Mouse (Mus musculus): ENCODE results near the gene Bicc1. TPM values are rescaled to one million over a fixed set of nuclear protein-coding genes. Genes with fewer than 3 reads are reported as not detected.
"Not testable (repeated sequence)": the region's sequence is repeated elsewhere in the genome, so short reads cannot be mapped to it uniquely, and the experiment has no call there.

Bicc1 gene
- polyA plus RNA-seq, 1 experiment = 4.7 TPM

DNA sequence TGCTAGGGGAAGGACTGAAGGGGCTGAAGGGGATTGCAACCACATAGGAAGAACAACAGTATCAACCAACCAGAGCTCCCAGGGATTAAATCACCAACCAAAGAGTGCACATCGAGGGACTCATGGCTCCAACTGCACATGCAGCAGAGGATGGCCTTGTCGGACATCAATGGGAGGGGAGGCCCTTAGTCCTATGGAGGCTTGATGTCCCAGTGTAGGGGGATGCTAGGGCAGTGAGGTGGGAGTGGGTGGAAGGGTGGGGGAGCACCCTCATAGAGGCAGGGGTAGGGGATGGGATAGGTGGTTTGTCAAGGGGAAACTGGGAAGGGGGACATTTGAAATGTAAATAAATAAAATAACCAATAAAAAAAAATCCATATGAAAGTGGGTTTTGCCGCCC lies 152.5 kb downstream of the Bicc1 start:
- no peak for DNase-seq (ENCODE audit: extremely low spot score in 1 of 2, low spot score in 1 of 2)

GRCm38 (mm10) chr10:71002871-71003270 lies 156.6 kb downstream of the Bicc1 start:
- no peak for DNase-seq (ENCODE audit: extremely low spot score in 1 of 2, low spot score in 1 of 2)

DNA sequence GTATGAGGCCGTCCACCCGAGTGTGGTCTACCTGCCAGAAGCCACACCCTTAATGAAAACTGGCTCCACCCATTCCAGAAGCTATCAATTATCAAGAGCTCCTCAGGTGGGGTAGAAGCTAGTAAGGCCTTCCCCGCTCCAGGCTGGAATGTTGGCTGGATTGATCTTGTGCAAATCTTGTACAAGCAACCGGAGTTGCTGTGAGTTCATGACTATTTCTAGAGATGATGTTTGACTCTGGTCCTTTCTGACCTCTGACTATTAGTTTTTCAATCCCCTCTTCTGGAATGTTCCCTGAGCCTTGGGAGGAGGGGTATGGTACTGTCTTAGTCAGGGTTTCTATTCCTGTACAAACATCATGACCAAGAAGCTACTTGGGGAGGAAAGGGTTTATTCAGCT lies 157.3 kb downstream of the Bicc1 start:
- no peak for DNase-seq (ENCODE audit: extremely low spot score in 1 of 2, low spot score in 1 of 2)

DNA sequence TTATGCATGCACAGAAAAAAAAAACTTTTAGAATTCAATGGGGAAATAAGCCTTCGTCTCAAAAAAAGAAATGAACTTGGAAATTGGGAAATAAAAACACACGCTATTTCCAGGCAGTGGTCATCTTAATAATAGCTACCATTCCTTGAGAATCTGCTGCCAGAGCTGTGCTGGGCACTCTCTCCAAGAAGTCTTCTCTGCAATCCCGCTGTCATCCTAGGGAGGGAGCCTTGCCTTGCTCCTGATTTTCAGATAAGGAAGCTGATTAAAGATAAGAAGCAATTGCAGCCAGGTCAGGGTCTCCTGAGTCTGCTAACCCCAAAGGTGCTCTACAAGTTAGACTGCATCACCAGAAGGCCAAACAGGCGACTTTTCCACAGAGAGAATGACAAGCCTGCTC lies 161.4 kb downstream of the Bicc1 start:
- peak in 1 of 2 experiments; percentile 59 for DNase-seq (ENCODE audit: extremely low spot score in 1 of 2, low spot score in 1 of 2)

DNA sequence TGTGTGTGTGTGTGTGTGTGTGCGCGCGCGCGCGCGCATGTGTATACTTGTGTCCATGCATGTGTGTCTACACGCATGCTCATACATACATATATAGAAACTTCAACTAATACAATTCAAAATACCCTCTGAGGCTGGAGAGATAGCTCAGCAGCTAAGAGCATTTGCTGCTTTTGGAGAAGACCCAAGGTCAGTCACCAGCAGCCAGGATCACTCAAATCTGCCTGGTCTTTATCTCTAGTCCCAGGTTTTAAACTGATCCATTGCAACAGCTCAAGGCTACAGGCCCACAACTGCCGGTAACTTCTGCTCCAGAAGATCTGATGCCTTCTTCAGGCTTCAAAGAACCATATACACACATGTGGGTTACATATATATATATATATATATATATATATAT lies 163.4 kb downstream of the Bicc1 start:
- DNase-seq (ENCODE audit: extremely low spot score in 1 of 2, low spot score in 1 of 2) = no peak

- DNase-seq (ENCODE audit: extremely low spot score in 1 of 2, low spot score in 1 of 2) = no peak
These were observed 165.4 kb downstream of the Bicc1 start for GRCm38 (mm10) chr10:70994135-70994497.

DNA sequence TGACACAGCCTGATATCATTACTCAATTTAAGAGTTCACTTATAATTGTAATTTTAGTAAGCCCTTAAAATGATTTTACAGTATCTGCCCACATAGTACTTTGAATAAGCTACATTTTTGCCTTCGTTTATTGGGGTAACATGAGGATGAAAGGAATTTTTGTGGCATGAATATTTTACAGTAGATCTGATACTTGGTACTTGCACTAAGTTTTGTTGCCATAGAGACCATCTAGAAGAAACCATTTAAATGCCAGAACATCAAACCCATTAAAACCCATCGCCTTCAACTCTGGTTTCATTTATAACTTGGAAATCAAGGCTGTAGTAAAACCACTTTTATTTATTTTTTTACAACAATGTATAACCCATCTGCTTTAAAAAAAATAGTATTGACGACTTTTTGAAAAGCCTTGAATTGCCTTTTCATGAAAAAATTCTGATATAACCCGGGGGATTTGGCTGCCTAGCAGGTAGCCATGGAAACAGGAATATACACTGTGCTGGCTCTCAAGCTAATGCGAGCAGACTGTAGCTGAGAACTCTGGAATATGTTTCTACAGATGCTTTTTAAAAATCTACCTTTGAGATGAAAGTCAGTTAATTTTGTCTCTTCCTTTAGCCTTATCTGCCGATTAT lies 165.9 kb downstream of the Bicc1 start:
- DNase-seq (ENCODE audit: extremely low spot score in 1 of 2, low spot score in 1 of 2) = peak; percentile 26 to 50

DNA sequence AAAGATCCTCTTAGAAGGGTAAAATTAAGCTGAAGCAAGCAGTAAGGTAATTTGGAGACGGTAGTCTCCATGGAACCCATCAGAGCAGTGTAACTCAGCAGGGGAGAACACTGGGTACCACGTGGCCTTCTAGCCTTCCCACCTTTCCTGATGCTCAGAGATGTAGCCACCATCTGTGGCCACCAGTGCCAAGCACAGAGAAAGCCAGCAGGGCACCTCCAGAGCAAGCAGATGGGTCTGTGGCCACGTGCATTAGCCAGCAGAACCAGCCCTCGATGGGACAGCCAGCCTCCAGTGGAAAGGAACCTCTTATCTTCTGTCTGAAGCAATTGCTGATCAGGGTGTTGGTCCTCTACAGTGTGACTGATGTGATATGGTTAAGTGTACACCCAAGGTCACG lies 172.1 kb downstream of the Bicc1 start:
- no peak for DNase-seq (ENCODE audit: extremely low spot score in 1 of 2, low spot score in 1 of 2)

GRCm38 (mm10) chr10:70983036-70983670 lies 176.3 kb downstream of the Bicc1 start:
- DNase-seq (ENCODE audit: extremely low spot score in 1 of 2, low spot score in 1 of 2) = no peak

GRCm38 (mm10) chr10:70982156-70982555 lies 177.3 kb downstream of the Bicc1 start:
- no peak for DNase-seq (ENCODE audit: extremely low spot score in 1 of 2, low spot score in 1 of 2)

DNA sequence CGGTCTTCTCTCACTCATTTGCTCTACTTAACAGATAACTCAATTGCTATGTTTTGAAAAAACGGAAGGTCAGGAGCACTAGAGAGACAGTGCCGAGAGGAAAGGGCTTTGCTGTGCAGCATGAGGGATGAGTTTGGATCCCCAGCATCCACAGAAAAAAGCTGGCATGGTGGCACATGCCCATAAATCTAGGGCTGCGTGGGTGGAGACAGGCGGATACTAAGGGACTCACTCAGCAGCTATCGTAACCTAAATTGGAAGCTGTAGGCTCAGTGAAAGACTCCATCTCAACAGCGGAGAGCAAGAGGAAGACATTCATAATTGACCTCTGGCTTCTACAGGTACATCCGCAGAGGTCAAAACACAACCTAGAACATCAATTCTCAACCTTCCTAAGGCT lies 179.8 kb downstream of the Bicc1 start:
- DNase-seq (ENCODE audit: extremely low spot score in 1 of 2, low spot score in 1 of 2) = peak in 1 of 2 experiments; percentile 30

DNA sequence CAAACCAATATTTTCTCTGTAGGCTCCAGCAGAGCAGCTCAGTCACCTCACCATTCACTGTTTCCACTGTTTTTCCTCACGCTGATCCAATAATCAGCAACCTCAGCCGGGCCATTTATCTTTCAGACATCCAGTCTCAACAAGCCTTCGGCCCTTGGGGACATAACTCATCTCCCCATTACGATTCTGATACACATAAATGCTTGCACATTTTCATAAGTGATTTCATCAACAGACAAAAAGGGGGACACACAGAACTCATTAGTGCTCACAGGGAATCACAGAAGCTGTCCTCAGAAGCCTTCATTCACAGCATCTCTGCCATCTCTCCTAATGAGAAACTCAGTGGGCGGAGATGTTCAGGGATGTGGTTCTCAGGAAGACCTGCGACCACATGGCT lies 182.4 kb downstream of the Bicc1 start:
- DNase-seq (ENCODE audit: extremely low spot score in 1 of 2, low spot score in 1 of 2) = no peak

DNA sequence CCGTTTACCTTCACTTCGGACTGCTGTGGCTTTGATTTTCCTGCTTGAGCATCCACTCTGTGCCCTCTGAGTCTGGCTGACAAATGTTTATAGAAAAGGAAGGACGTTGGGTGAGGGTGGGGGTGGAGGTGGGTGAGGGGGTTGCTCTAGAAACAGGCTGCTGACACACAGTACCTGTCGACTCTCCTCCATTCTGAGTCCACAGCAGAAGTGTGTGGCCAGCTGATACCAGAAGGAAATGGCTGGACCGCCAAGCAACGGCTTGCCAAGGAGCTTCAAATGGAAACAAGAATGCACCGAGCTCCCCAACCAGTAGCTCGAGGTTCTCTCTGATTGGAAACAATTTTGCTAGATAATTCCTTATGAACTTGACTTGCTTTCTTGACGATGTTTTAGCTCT lies 182.9 kb downstream of the Bicc1 start:
- no peak for DNase-seq (ENCODE audit: extremely low spot score in 1 of 2, low spot score in 1 of 2)

DNA sequence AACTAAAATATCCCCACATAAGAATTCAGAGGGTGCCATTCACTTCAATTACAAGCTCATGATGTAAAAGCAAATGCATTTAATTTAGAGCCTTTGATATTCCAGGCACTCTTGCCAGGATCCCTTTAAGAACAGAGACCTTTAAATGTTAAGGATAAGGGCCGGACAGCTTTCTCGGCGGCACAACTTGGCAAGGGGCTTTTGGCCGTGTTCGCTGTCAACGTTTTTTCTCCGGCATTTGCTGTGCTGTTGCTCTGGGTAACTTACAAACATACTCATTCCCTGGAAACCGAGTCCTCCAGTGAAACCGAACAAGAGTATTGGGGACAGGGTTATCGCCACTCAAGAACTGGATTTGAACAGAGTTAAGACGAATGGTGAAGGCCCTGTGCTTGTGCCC lies 188.3 kb downstream of the Bicc1 start:
- DNase-seq (ENCODE audit: extremely low spot score in 1 of 2, low spot score in 1 of 2) = no peak

DNA sequence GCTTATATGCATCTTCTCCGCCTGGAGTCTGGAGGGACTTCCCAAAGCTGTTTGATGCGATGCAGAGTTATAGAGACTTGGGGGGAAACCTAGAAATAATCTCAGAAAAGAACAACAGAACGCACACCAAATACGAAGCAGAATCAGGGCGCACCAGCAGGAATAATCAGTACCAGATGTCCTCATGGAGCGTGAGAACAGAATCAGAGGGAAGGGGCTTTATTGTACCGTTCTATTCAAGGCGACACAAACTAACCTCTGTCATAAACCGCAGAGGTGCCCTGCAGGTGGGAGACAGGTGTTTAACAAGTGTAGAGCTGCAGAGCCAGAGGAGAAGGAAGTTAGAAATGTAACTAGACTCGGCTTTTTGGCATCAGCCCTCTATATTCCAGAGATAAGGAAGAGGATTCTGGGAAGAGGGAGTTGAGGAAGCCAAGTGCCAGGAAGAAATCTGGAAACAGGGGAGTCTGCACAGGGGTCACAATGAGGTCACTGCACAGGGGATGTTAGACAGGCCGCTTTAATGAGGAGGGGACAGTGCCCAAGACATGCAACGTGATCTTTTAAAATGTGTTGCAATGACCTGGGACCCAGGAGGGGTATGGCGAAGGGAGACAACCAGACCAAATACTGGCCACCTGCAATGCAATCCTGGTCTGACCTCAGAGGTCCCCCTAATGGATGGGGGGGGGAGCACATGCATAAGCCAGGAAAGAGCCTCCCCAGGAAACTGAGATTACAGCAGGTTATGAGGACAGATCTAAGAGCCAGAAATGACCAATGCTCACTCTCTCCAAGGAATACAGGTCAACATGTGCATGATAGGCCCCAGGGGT lies 190.4 kb downstream of the Bicc1 start:
- no peak for DNase-seq (ENCODE audit: extremely low spot score in 1 of 2, low spot score in 1 of 2)

DNA sequence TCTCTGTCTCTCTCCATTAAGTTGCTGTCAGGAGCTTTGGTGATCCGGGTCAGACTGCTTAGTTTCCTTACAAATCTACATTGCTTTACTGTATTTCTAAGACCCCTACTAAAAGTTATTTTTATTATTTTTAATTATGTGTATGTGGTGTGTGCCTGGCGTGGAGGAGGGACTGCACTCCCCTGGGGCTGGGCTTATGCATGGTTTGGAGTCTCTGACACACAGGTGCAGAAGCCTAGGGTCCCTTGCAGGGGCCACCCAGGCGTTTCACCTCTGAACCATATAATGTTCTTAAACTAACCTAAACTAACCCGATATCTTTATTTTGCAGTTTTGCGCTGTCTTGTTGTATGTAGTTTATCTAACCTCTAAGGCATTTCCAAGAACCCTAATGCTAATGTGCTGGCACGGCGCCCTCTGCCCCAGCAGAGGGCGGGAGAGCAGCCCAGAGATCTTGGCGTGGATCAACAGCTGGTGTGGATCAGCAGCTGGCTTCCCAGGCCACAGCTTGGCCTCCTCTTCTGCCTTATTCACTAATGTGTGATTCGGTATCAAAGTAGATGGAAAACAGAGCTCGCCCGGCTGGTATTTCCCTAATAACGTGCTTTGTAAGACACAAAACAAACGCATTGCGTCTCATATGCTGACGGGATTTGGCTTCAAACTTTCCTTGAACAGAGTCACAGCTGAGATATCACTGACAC lies 192.7 kb downstream of the Bicc1 start:
- DNase-seq (ENCODE audit: extremely low spot score in 1 of 2, low spot score in 1 of 2) = no peak

GRCm38 (mm10) chr10:70964706-70965105 lies 194.8 kb downstream of the Bicc1 start:
- no peak for DNase-seq (ENCODE audit: extremely low spot score in 1 of 2, low spot score in 1 of 2)

DNA sequence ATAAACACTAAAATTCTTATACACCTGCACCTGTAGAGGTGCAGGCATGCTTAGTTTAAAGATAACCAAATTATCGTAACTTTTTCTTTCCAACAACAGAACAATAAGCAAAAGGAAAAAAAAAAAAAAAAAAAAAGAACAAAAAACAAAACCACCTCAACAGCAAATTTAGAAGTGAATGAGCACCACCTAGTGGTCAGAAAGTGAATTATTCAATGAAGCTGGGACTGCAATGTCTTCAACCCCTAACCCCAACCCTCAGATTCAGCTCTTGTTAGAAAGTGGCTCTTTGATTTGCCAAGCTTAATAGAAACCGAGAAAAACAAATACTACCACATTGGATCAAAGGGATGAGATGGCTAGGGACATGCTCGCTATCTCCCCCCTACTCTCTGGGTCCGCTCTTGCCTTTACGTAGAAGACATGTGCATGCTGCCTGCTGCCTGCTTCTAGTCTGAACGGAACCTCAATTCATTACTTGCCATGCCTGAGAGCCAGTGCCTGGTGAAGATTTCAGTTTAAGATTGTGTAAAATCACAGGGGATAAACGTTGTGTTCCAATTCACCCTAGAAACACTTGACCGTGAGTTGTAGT lies 195.8 kb downstream of the Bicc1 start:
- DNase-seq (ENCODE audit: extremely low spot score in 1 of 2, low spot score in 1 of 2) = peak in 1 of 2 experiments; percentile 87

- DNase-seq (ENCODE audit: extremely low spot score in 1 of 2, low spot score in 1 of 2) = no peak
These were observed 197.9 kb downstream of the Bicc1 start for GRCm38 (mm10) chr10:70961641-70962040.

DNA sequence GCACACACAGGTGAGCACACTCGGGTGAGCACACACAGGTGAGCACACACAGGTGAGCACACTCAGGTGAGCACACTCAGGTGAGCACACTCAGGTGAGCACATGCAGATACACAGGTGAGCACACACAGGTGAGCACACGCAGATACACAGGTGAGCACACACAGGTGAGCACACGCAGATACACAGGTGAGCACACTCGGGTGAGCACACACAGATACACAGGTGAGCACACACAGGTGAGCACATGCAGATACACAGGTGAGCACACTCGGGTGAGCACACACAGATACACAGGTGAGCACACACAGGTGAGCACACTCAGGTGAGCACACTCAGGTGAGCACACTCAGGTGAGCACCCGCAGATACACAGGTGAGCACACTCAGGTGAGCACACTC lies 199.1 kb downstream of the Bicc1 start:
- DNase-seq (ENCODE audit: extremely low spot score in 1 of 2, low spot score in 1 of 2) = not testable (repeated sequence)

DNA sequence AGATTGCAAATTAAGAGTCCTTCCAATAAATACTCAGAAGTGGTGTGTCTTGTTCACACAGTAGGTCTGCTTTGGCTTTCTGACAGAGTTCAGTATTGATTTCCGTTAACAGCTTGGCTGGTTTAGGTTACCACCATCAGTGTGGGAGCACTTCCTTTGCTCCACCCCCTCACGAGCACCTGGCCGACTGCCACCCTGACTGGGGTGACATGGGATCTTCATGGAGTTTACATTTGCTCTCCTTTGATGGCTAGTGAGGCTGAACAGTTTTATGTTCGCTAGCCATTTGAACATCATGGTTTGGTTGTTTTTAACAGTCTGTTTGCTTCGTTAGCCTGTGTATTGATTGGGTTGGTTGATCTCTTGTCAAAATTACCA lies 206.7 kb downstream of the Bicc1 start:
- DNase-seq (ENCODE audit: extremely low spot score in 1 of 2, low spot score in 1 of 2) = no peak

Data from frontal cortex, adult 2 months (tissue).